Mouse (Mus musculus) forebrain, embryonic 11.5 days (tissue): ENCODE data around the gene Ttyh2. TPM values are rescaled to one million over a fixed set of nuclear protein-coding genes. Genes with fewer than 3 reads are reported as not detected.
A peak's percentile ranks its signal among the peaks of the same experiment; 100 is the strongest.

Source experiments
- ATAC-seq: fragments of 200-750 bp; cut with Nextera tagmentation; replicated peaks from 2 replicates; pipeline ENCODE4 v1.8.0; 2017; ENCODE audit warnings: moderate TSS enrichment; ENCODE audit not compliant: low FRiP score
- DNase-seq: peaks from one replicate; pipeline ENCODE4 v3.0.0-alpha.2; 2017; ENCODE audit warnings: low spot score
- H3K27ac ChIP-seq: fragments of 300-500 bp; sonication (generic); 2 replicates; pipeline ENCODE4 v1.5.1; 2014; ENCODE audit warnings: low read depth, low read length
- H3K27me3 ChIP-seq: fragments of 300-500 bp; sonication (generic); 2 replicates; pipeline ENCODE4 v1.6.1; 2014; ENCODE audit warnings: mild to moderate bottlenecking, low read length, mixed read lengths; ENCODE audit not compliant: control insufficient read depth, insufficient read depth
- H3K36me3 ChIP-seq: fragments of 300-500 bp; sonication (generic); 2 replicates; pipeline ENCODE4 v1.6.1; 2014; ENCODE audit warnings: mild to moderate bottlenecking, low read length, moderate library complexity, mixed read lengths; ENCODE audit not compliant: control insufficient read depth, insufficient read depth
- H3K4me1 ChIP-seq: fragments of 300-500 bp; sonication (generic); replicated peaks from 2 replicates; pipeline ENCODE4 v1.6.1; 2014; ENCODE audit warnings: low read length, mixed read lengths; ENCODE audit not compliant: control insufficient read depth, insufficient read depth
- H3K4me2 ChIP-seq: fragments of 300-500 bp; sonication (generic); 2 replicates; pipeline ENCODE4 v1.6.1; 2014; ENCODE audit warnings: low read depth, mild to moderate bottlenecking, low read length, moderate library complexity, mixed read lengths; ENCODE audit not compliant: severe bottlenecking
- H3K4me3 ChIP-seq: fragments of 300-500 bp; sonication (generic); 2 replicates; pipeline ENCODE4 v1.5.1; 2014; ENCODE audit warnings: low read depth, low read length
- H3K9ac ChIP-seq: fragments of 300-500 bp; sonication (generic); 2 replicates; pipeline ENCODE4 v1.6.1; 2014; ENCODE audit warnings: low read length
- H3K9me3 ChIP-seq: fragments of 300-500 bp; sonication (generic); 2 replicates; pipeline ENCODE4 v1.6.1; 2016; ENCODE audit warnings: low read length, mixed read lengths; ENCODE audit not compliant: control insufficient read depth
- WGBS: fragments of 180-500 bp; shearing (Covaris S2); extraction: QIAGEN DNeasy Blood & Tissue Kit; methylation state at CpG from one replicate; pipeline ENCODE4 v1.1.7; 2014; 5-methylcytosine and 5-hydroxymethylcytosine counted together
- polyA plus RNA-seq: library from polyadenylated mRNA; unstranded; fragments of >200 nt; fragmentation: Nextera tagmentation; extraction: Ambion mirVana; gene quantifications from 2 replicates; pipeline ENCODE4 v1.2.1, GENCODE M21; 2014

The Ttyh2 gene
- polyA plus RNA-seq, 1 experiment from 2014 or later: 11.7 TPM

- no peak overlapping the region for H3K27ac ChIP-seq
- no peaks in the 10 kb centered on the region for H3K27me3 ChIP-seq
- H3K9me3 ChIP-seq: no peaks in the 10 kb centered on the region
- H3K4me3 ChIP-seq: no peak overlapping the region
- 90% methylated on average over 6 of the region's 6 CpGs for WGBS
- no peaks in the 10 kb centered on the region for H3K4me1 ChIP-seq
- no peak for ATAC-seq
- H3K9ac ChIP-seq: no peak overlapping the region
- no peaks in the 10 kb centered on the region; the same call in 1 of the 2 replicates for H3K36me3 ChIP-seq
- DNase-seq: no peak
- no peak overlapping the region for H3K4me2 ChIP-seq
Observed at GRCm38 (mm10) chr11:114714526-114714925, 39.3 kb downstream of the Ttyh2 start.

DNA sequence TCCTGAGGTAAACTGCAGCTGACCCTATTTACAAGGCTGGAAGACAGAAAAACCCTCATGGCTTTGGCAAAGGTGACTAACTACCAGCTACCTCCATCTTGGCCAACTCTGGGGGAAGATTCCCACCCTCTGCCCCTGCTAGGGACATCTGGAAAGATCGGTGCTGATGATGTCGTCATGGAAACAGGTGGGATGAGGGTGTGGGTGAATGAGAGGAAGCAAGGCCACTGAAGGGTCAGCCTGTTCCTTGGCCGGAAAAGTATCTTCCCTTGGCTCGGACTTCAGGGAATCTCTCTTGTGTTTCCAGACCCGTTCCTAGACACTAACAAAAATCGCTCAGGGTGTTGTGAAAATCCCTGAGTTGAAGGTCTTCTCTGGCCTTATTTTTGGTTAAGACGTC lies 40.3 kb downstream of the Ttyh2 start:
- no peak for DNase-seq
- no peaks in the 10 kb centered on the region for H3K4me1 ChIP-seq
- 79% methylated on average over 7 of the region's 7 CpGs for WGBS
- H3K36me3 ChIP-seq: no peaks in the 10 kb centered on the region; the same call in 1 of the 2 replicates
- ATAC-seq: no peak
- no peak overlapping the region for H3K4me2 ChIP-seq
- no peaks in the 10 kb centered on the region for H3K27me3 ChIP-seq
- no peaks in the 10 kb centered on the region for H3K9me3 ChIP-seq
- no peak overlapping the region for H3K9ac ChIP-seq
- no peak overlapping the region for H3K27ac ChIP-seq
- no peak overlapping the region for H3K4me3 ChIP-seq

DNA sequence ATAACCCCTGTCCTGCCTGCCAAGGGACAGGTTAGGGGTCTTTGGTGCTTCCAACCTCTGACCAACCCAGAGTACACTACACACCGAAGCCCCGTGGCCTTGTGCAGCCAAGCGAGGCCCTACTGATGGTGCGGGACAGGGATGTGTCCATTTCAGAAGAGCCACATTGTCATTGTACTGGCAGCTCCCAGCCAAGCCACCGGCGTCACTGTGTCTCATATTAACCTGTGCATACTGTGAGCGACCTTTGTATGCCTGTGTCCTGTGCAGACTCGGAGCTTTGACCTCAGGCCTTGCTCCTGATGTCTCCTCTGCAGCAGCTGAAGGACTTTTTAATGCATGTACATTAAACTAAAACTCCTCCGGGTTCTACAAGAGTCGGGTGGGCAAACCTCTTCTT lies 45.3 kb downstream of the Ttyh2 start:
- Histone ChIP-seq H3K4me1 (no peaks in the 10 kb centered on the region), H3K36me3 (no peaks in the 10 kb centered on the region), H3K27me3 (no peaks in the 10 kb centered on the region), H3K4me3 (no peak overlapping the region), H3K9me3 (no peaks in the 10 kb centered on the region), H3K4me2 (no peak overlapping the region), H3K27ac (no peak overlapping the region), H3K9ac (no peak overlapping the region)
- ATAC-seq: no peak
- DNase-seq: no peak
- 93% methylated on average over 10 of the region's 10 CpGs for WGBS

DNA sequence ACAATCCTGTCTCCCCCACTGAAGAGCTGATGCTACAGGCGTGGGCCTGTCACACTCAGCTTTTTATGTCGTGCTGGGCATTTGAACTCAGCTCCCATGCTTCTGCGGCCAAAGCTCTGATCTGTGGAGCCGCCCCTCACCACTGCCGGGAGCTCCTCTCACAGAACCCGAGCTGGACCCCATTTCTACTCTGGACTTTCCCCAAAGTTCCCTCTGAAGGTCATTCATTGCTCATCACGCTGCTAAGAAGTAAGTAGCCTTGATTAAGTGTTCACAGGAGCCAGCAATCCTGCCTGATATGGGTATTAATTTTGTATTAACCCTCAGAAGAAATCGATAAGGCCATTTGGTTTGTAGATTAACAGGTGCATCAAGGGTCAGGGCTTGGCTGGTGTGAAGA lies 47.2 kb downstream of the Ttyh2 start:
- Histone ChIP-seq H3K9ac (no peak overlapping the region), H3K4me2 (no peak overlapping the region), H3K27ac (no peak overlapping the region), H3K27me3 (no peaks in the 10 kb centered on the region), H3K4me3 (no peak overlapping the region), H3K36me3 (no peaks in the 10 kb centered on the region), H3K4me1 (no peaks in the 10 kb centered on the region), H3K9me3 (no peaks in the 10 kb centered on the region)
- no peak for ATAC-seq
- 85% methylated on average over 8 of the region's 8 CpGs for WGBS
- no peak for DNase-seq

DNA sequence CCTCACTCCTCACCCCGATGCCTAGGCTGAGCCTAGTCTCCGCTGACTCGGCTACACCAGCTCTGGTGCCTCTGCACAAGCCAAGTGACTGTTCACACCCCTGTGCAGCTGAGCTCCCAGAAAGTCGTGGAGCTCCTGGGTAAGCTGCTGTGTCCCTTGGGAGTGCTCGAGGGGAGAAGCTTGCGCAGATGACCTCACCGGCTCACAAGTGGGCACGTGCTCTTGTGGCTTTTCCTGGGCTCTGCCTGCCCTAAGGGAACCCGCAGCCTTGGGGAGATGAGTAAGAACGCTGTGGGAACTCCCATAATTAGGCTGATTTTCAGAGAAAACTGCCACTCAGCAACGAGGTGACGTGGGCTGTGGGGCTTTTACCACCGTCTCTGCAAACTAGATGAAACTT lies 47.8 kb downstream of the Ttyh2 start:
- 78% methylated on average over 13 of the region's 13 CpGs for WGBS
- no peak overlapping the region for H3K27ac ChIP-seq
- no peaks in the 10 kb centered on the region for H3K4me1 ChIP-seq
- no peak overlapping the region for H3K9ac ChIP-seq
- DNase-seq: no peak
- H3K36me3 ChIP-seq: no peaks in the 10 kb centered on the region
- H3K4me3 ChIP-seq: no peak overlapping the region
- ATAC-seq: no peak
- no peak overlapping the region for H3K4me2 ChIP-seq
- H3K27me3 ChIP-seq: no peaks in the 10 kb centered on the region
- no peaks in the 10 kb centered on the region for H3K9me3 ChIP-seq

GRCm38 (mm10) chr11:114724787-114725590 lies 49.8 kb downstream of the Ttyh2 start:
- no peak for DNase-seq
- 74% methylated on average over 11 of the region's 11 CpGs for WGBS

DNA sequence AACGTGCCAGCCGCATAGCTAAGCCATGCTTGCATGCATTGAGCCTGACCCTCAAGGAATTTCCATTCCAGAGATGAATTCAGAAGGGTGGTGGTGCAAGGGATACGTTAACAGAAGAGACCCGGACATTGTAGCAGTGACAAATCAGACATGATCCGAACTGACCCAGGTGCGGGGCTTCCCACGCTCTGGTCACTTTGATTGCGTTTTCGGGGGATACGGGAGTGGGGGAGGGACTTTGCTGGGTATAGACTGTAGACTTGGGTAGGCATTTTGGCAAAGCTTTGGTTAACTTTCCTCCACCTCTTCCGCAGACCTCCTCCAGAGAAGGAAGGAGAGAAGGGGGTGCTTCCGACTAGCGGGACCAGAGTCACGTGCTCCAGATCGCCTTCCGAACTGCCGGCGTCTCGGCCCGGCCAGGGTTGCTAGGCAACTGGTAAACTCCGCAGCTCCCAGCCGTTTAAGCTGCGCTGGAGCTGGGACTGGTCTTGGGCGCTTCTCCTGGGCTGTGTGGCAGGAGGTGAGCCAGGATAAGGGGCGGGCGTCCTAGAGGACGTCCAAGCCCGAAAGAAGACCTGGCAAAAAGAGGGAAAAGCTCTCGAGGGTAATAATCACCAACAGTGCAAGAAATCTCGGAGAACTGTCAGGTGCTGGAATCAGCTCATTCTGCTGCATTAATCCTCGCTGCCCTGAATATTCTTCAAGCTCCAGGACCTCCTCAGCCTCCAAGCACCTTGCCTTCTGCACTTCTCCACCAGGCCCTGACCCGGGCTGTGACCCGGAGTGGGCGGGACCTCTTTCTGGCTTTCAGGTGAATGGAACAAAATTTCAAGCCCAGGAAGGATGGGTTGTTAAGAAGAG lies 52.0 kb downstream of the Ttyh2 start, which contains the start of gene Dnaic2:
TSS of gene Dnaic2 (plus strand) at position 444 of the 861 bp plus-strand sequence.
- H3K9me3 ChIP-seq: no peaks in the 10 kb centered on the region
- no peaks in the 10 kb centered on the region for H3K27me3 ChIP-seq
- H3K4me3 ChIP-seq: peak within 1 kb of the TSS; percentile 30
- H3K4me2 ChIP-seq: peak within 1 kb of the TSS; percentile 50
- peak; percentile 85 for DNase-seq
- H3K27ac ChIP-seq: no peak within 1 kb of the TSS
- peak within 1 kb of the TSS; percentile 35; the same call in 1 of the 2 replicates for H3K9ac ChIP-seq
- H3K36me3 ChIP-seq: no peaks in the 10 kb centered on the region
- H3K4me1 ChIP-seq: no peaks in the 10 kb centered on the region
- 11% methylated on average over 34 of the region's 34 CpGs for WGBS
- ATAC-seq: peak; percentile 88

More at GRCm38 (mm10) chr11:114724787-114725590, 49.8 kb downstream of the Ttyh2 start:
- Histone ChIP-seq H3K4me3 (no peak overlapping the region), H3K36me3 (no peaks in the 10 kb centered on the region), H3K4me2 (no peak overlapping the region), H3K27ac (no peak overlapping the region), H3K4me1 (no peaks in the 10 kb centered on the region), H3K9me3 (no peaks in the 10 kb centered on the region), H3K9ac (no peak overlapping the region), H3K27me3 (no peaks in the 10 kb centered on the region)
- ATAC-seq: no peak

DNA sequence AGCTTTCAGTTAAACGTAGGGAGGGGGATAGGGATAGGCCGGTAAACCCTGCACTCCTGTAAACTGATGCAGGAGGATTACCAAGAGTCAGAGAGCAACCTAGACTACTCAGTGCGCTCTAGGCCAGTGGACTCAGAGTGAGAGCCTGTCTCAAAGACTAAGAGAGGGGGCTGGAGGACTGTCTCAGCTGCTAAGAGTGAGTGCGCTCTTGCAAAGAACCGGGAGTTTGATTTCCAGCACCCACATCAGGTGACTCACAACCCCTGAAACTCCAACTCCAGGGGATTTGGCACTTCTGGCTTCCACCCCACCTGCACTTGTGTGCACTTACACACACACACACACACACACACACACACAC lies 52.6 kb downstream of the Ttyh2 start:
- WGBS: 28% methylated on average over 5 of the region's 5 CpGs
- ATAC-seq: no peak; the same call in 1 of the 2 replicates
- no peak overlapping the region for H3K9ac ChIP-seq

More for the DNA sequence above, 52.6 kb downstream of the Ttyh2 start:
- H3K4me3 ChIP-seq: no peak overlapping the region
- no peak overlapping the region for H3K27ac ChIP-seq
- H3K36me3 ChIP-seq: no peaks in the 10 kb centered on the region
- H3K4me2 ChIP-seq: peak overlapping the region; percentile 50
- DNase-seq: no peak
- H3K27me3 ChIP-seq: no peaks in the 10 kb centered on the region
- no peaks in the 10 kb centered on the region for H3K9me3 ChIP-seq
- H3K4me1 ChIP-seq: no peaks in the 10 kb centered on the region
